Mouse (Mus musculus) midbrain, embryonic 13.5 days (tissue): ENCODE results near the gene Cpne5. TPM values are rescaled to one million over a fixed set of nuclear protein-coding genes. Genes with fewer than 3 reads are reported as not detected.

ENCODE experiments used
- ATAC-seq: fragments of 200-750 bp; cut with Nextera tagmentation; 2 replicates; pipeline ENCODE4 v1.8.0; 2017; ENCODE audit warnings: mild to moderate bottlenecking, moderate TSS enrichment, moderate library complexity
- H3K27ac ChIP-seq: fragments of 300-500 bp; sonication (generic); 2 replicates; pipeline ENCODE4 v1.5.1; 2015; ENCODE audit warnings: inconsistent platforms, mild to moderate bottlenecking, moderate library complexity
- H3K27me3 ChIP-seq: fragments of 300-500 bp; sonication (generic); 2 replicates; pipeline ENCODE4 v1.6.1; 2015; ENCODE audit warnings: mild to moderate bottlenecking, inconsistent platforms
- H3K36me3 ChIP-seq: fragments of 300-500 bp; sonication (generic); 2 replicates; pipeline ENCODE4 v1.6.1; 2015; ENCODE audit warnings: mild to moderate bottlenecking, inconsistent platforms
- H3K4me1 ChIP-seq: fragments of 300-500 bp; sonication (generic); replicated peaks from 2 replicates; pipeline ENCODE4 v1.6.1; 2015; ENCODE audit warnings: inconsistent platforms
- H3K4me2 ChIP-seq: fragments of 300-500 bp; sonication (generic); replicated peaks from 2 replicates; pipeline ENCODE4 v1.6.1; 2015; ENCODE audit warnings: moderate library complexity, mild to moderate bottlenecking, inconsistent platforms
- H3K4me3 ChIP-seq: fragments of 300-500 bp; sonication (generic); replicated peaks from 2 replicates; pipeline ENCODE4 v1.5.1; 2015; ENCODE audit warnings: mild to moderate bottlenecking, inconsistent platforms
- H3K9ac ChIP-seq: fragments of 300-500 bp; sonication (generic); replicated peaks from 2 replicates; pipeline ENCODE4 v1.6.1; 2015; ENCODE audit warnings: mild to moderate bottlenecking, inconsistent platforms
- H3K9me3 ChIP-seq: fragments of 300-500 bp; sonication (generic); 2 replicates; pipeline ENCODE4 v1.6.1; 2016; ENCODE audit warnings: mild to moderate bottlenecking, inconsistent platforms
- WGBS: fragments of 180-500 bp; shearing (Covaris S2); methylation state at CpG from one replicate; pipeline ENCODE4 v1.1.7; 2015; 5-methylcytosine and 5-hydroxymethylcytosine counted together
- polyA plus RNA-seq: library from polyadenylated mRNA; unstranded; fragments of >200 nt; fragmentation: Nextera tagmentation; extraction: Ambion mirVana; gene quantifications from 2 replicates; pipeline ENCODE4 v1.2.1, GENCODE M21; 2015

Gene Cpne5
- polyA plus RNA-seq, 1 experiment from 2014 or later, result 20.5 TPM

- H3K4me3 ChIP-seq, result no peak overlapping the region
- H3K27me3 ChIP-seq, result no peaks in the 10 kb centered on the region
- H3K4me1 ChIP-seq, result peaks cover 23% of the 10 kb centered on the region
- H3K9me3 ChIP-seq, result no peaks in the 10 kb centered on the region
- ATAC-seq, result peak; percentile 81
- WGBS, result 13% methylated on average over 9 of the region's 9 CpGs
- H3K9ac ChIP-seq, result peak overlapping the region; percentile 1; the same call in 1 of the 2 replicates
- peak overlapping the region; percentile 73 for H3K27ac ChIP-seq
- H3K36me3 ChIP-seq, result no peaks in the 10 kb centered on the region
- peak overlapping the region; percentile 15; the same call in 1 of the 2 replicates for H3K4me2 ChIP-seq
Observed at GRCm38 (mm10) chr17:29176391-29177267, 61.3 kb downstream of the Cpne5 start.

GRCm38 (mm10) chr17:29175693-29176092, 62.3 kb downstream of the Cpne5 start:
- Histone ChIP-seq H3K4me2 (no peak overlapping the region), H3K27me3 (no peaks in the 10 kb centered on the region), H3K9me3 (no peaks in the 10 kb centered on the region), H3K4me1 (peaks cover 29% of the 10 kb centered on the region), H3K9ac (no peak overlapping the region; the same call in 1 of the 2 replicates), H3K27ac (peak overlapping the region; percentile 73), H3K4me3 (no peak overlapping the region), H3K36me3 (no peaks in the 10 kb centered on the region)
- 78% methylated on average over 3 of the region's 3 CpGs for WGBS
- no peak for ATAC-seq

- H3K27me3 ChIP-seq, result no peaks in the 10 kb centered on the region
- H3K27ac ChIP-seq, result no peak overlapping the region
- no peaks in the 10 kb centered on the region for H3K9me3 ChIP-seq
- no peak overlapping the region for H3K4me2 ChIP-seq
- 80% methylated on average over 8 of the region's 8 CpGs for WGBS
- no peak for ATAC-seq
- peaks cover 29% of the 10 kb centered on the region for H3K4me1 ChIP-seq
- no peak overlapping the region for H3K4me3 ChIP-seq
- H3K9ac ChIP-seq, result no peak overlapping the region
- H3K36me3 ChIP-seq, result no peaks in the 10 kb centered on the region
Observed at GRCm38 (mm10) chr17:29173165-29173564, 64.8 kb downstream of the Cpne5 start.

GRCm38 (mm10) chr17:29172062-29172461, 65.9 kb downstream of the Cpne5 start:
- no peaks in the 10 kb centered on the region for H3K9me3 ChIP-seq
- H3K27me3 ChIP-seq, result no peaks in the 10 kb centered on the region
- H3K27ac ChIP-seq, result no peak overlapping the region
- H3K9ac ChIP-seq, result no peak overlapping the region
- peaks cover 36% of the 10 kb centered on the region for H3K4me1 ChIP-seq
- no peaks in the 10 kb centered on the region for H3K36me3 ChIP-seq
- 56% methylated on average over 10 of the region's 10 CpGs for WGBS
- no peak for ATAC-seq
- no peak overlapping the region for H3K4me3 ChIP-seq
- H3K4me2 ChIP-seq, result no peak overlapping the region

- peak; percentile 21; the same call in 1 of the 2 replicates for ATAC-seq
Observed at GRCm38 (mm10) chr17:29171001-29171772, 66.8 kb downstream of the Cpne5 start.

GRCm38 (mm10) chr17:29170431-29171000, 67.5 kb downstream of the Cpne5 start:
- Histone ChIP-seq H3K36me3 (no peaks in the 10 kb centered on the region), H3K4me1 (peaks cover 34% of the 10 kb centered on the region), H3K4me2 (no peak overlapping the region), H3K27ac (no peak overlapping the region), H3K4me3 (no peak overlapping the region), H3K9me3 (no peaks in the 10 kb centered on the region), H3K9ac (no peak overlapping the region), H3K27me3 (no peaks in the 10 kb centered on the region)
- no peak for ATAC-seq
- WGBS, result 78% methylated on average over 14 of the region's 14 CpGs

More at GRCm38 (mm10) chr17:29171001-29171772, 66.8 kb downstream of the Cpne5 start:
- no peaks in the 10 kb centered on the region for H3K27me3 ChIP-seq
- H3K36me3 ChIP-seq, result no peaks in the 10 kb centered on the region
- no peaks in the 10 kb centered on the region for H3K9me3 ChIP-seq
- H3K4me1 ChIP-seq, result peaks cover 34% of the 10 kb centered on the region
- no peak overlapping the region for H3K9ac ChIP-seq
- H3K27ac ChIP-seq, result no peak overlapping the region
- no peak overlapping the region for H3K4me2 ChIP-seq
- 26% methylated on average over 14 of the region's 14 CpGs for WGBS
- H3K4me3 ChIP-seq, result no peak overlapping the region

GRCm38 (mm10) chr17:29168996-29169601, 68.9 kb downstream of the Cpne5 start:
- ATAC-seq, result no peak
- Histone ChIP-seq H3K27me3 (no peaks in the 10 kb centered on the region), H3K36me3 (no peaks in the 10 kb centered on the region), H3K4me3 (no peak overlapping the region), H3K9me3 (no peaks in the 10 kb centered on the region), H3K4me1 (peaks cover 48% of the 10 kb centered on the region), H3K4me2 (no peak overlapping the region), H3K9ac (no peak overlapping the region), H3K27ac (no peak overlapping the region)
- WGBS, result 81% methylated on average over 12 of the region's 12 CpGs

- Histone ChIP-seq H3K4me3 (no peak overlapping the region), H3K4me1 (peaks cover 50% of the 10 kb centered on the region), H3K4me2 (no peak overlapping the region), H3K27ac (no peak overlapping the region), H3K36me3 (no peaks in the 10 kb centered on the region), H3K9me3 (no peaks in the 10 kb centered on the region), H3K27me3 (no peaks in the 10 kb centered on the region), H3K9ac (no peak overlapping the region)
- 87% methylated on average over 4 of the region's 4 CpGs for WGBS
- ATAC-seq, result no peak
Observed at GRCm38 (mm10) chr17:29168438-29168837, 69.5 kb downstream of the Cpne5 start.

- Histone ChIP-seq H3K4me2 (no peak overlapping the region), H3K9ac (no peak overlapping the region), H3K4me3 (no peak overlapping the region), H3K27ac (no peak overlapping the region), H3K36me3 (no peaks in the 10 kb centered on the region), H3K27me3 (no peaks in the 10 kb centered on the region), H3K9me3 (no peaks in the 10 kb centered on the region), H3K4me1 (peaks cover 48% of the 10 kb centered on the region)
- 64% methylated on average over 6 of the region's 6 CpGs for WGBS
- no peak for ATAC-seq
Observed at GRCm38 (mm10) chr17:29167371-29167770, 70.6 kb downstream of the Cpne5 start.

GRCm38 (mm10) chr17:29165967-29166578, 71.9 kb downstream of the Cpne5 start:
- Histone ChIP-seq H3K4me1 (peaks cover 38% of the 10 kb centered on the region), H3K27ac (peak overlapping the region; percentile 91), H3K9ac (no peak overlapping the region), H3K27me3 (no peaks in the 10 kb centered on the region), H3K36me3 (no peaks in the 10 kb centered on the region), H3K9me3 (no peaks in the 10 kb centered on the region), H3K4me3 (no peak overlapping the region), H3K4me2 (no peak overlapping the region)
- peak; percentile 46; the same call in 1 of the 2 replicates for ATAC-seq
- 35% methylated on average over 8 of the region's 8 CpGs for WGBS

- H3K4me1 ChIP-seq, result peaks cover 37% of the 10 kb centered on the region
- no peak overlapping the region for H3K4me3 ChIP-seq
- no peaks in the 10 kb centered on the region for H3K27me3 ChIP-seq
- peak overlapping the region; percentile 91 for H3K27ac ChIP-seq
- H3K36me3 ChIP-seq, result no peaks in the 10 kb centered on the region
- peak; percentile 84 for ATAC-seq
- WGBS, result 6% methylated on average over 6 of the region's 6 CpGs
- no peaks in the 10 kb centered on the region for H3K9me3 ChIP-seq
- H3K4me2 ChIP-seq, result no peak overlapping the region
- H3K9ac ChIP-seq, result 0 out of 2 replicates have a peak overlapping the region, but pooled peaks have one; percentile 37
Observed at GRCm38 (mm10) chr17:29165452-29165851, 72.5 kb downstream of the Cpne5 start.
